Mouse (Mus musculus): ENCODE measurements around the gene Numbl.

DNA sequence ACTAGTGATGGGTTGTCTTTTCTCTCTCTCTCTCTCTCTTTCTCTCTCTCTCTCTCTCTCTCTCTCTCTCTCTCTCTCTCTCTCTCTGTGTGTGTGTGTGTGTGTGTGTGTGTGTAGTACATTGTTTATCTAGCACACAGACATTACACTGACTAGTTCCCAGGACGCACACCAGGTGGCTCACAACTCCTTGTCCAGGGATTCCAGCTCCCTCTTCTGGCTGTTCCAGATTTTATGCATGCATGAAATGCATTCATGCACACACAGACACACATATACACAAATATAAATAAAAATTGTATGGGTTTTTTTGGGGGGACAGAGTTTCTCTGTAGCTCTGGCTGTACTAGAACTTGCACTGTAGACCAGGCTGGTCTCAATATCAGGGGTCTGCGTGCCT, 20.7 kb upstream of the Numbl start:
- TF ChIP-seq CTCF (IDR thresholded peaks at IDR 0.05; ENCODE audit: control insufficient read depth, insufficient read depth, insufficient read length) (no peak), CEBPB (IDR thresholded peaks at IDR 0.05; ENCODE audit: low read depth) (no peak), MYOD1 (IDR thresholded peaks at IDR 0.05; ENCODE audit: control insufficient read depth, insufficient read length, low read depth) (no peak), USF1 (IDR thresholded peaks at IDR 0.05; ENCODE audit: low read depth) (no peak)
